8 mouse cellular contexts compared by ENCODE assay signal in the genomic region with DNA sequence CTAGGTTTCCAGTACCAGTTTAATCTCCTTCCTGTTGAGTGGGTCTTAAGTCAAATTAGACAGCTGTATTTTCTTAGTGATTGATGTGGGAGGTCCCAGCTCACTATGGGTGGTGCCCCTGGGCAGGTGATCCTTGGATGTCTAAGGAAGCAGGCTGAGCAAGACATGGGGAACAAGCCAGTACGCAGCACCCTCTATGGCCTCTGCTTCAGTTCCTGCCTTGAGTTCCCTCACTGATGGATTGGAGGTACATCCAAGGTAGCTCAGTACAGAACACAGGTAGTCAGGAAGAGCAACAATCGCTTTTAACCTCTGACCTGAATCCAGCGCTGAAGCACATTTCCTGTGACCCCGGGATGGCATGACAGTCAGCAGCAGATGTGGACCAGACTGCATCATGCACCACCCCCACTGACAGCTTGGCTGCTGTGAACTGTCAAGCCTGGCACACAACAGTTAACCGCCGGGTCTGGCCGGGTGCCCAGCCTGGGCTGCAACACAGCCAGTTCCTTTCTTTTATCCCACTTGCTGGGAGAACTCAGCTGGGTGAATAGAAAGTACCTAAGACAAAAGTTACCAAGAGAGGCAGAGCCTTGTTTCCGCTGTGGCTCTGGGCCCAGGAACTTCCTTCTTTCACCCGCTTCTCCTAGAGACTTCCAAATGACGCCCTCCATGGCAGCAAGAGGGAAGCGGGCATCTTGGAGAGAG. TPM values are rescaled to one million over a fixed set of nuclear protein-coding genes. Genes with fewer than 3 reads are reported as not detected.
DNase-seq lines count a peak whose midpoint lies in the region; ATAC-seq lines count a peak whose summit lies in the region.

A gene (plus strand): TSS at position 652 of the 708 bp plus-strand sequence.

- H3K4me3 ChIP-seq in heart, embryonic 11.5 days (ENCODE audit: low read depth, low read length) = no peak within 1 kb of the TSS

- H3K27me3 ChIP-seq in heart, embryonic 11.5 days (ENCODE audit: control insufficient read depth, insufficient read depth, low read length) = no peaks in the 10 kb centered on the region

- no peak within 1 kb of the TSS for H3K4me2 ChIP-seq in heart, embryonic 11.5 days

- no peaks in the 10 kb centered on the region for H3K9me3 ChIP-seq in heart, embryonic 11.5 days (replicated peaks; ENCODE audit: control insufficient read depth, low read length)

- ATAC-seq in heart, embryonic 11.5 days (replicated peaks; ENCODE audit: insufficient number of reproducible peaks, low FRiP score, low TSS enrichment) = no peak

- H3K36me3 ChIP-seq in heart, embryonic 11.5 days (ENCODE audit: control insufficient read depth, insufficient read depth, low read length) = no peaks in the 10 kb centered on the region

- peak; percentile 65 to 77 for DNase-seq in urinary bladder, postnatal 4 days (ENCODE audit: low spot score in 2 of 2)
- DNase-seq in urinary bladder, postnatal 10 days (ENCODE audit: low spot score) = no peak
- peak; percentile 81 to 94 for DNase-seq in cerebellum, postnatal 4 days (ENCODE audit: low spot score in 2 of 2)
- peak; percentile 86 to 93 for DNase-seq in layer of hippocampus, adult 18-20 months (ENCODE audit: low spot score in 2 of 2)
- DNase-seq in lung, postnatal 25 days (ENCODE audit: low spot score) = peak; percentile 48
- peak; percentile 90 for DNase-seq in right cerebral cortex, postnatal 4 days
- no peak for DNase-seq in B cell, adult 2 months

- H3K4me1 ChIP-seq in heart, embryonic 11.5 days (ENCODE audit: control insufficient read depth, insufficient read depth, low read length) = peaks cover 4% of the 10 kb centered on the region; the same call in 1 of the 2 replicates

- H3K27ac ChIP-seq in heart, embryonic 11.5 days (ENCODE audit: low read depth, low read length) = no peak within 1 kb of the TSS

- 54% methylated on average over 11 of the region's 11 CpGs for WGBS in heart, embryonic 11.5 days (ENCODE audit: insufficient replicate concordance)

- 0 out of 2 replicates have a peak within 1 kb of the TSS, but pooled peaks have one; percentile 5 for H3K9ac ChIP-seq in heart, embryonic 11.5 days (ENCODE audit: low read depth, low read length)

RNA-seq across cellular contexts. Expression of the gene that starts here (rescaled TPM):
- 0.07 and 0.10 TPM in 2 replicates for polyA plus RNA-seq in heart, embryonic 11.5 days (2014; fragmentation: Nextera tagmentation; extraction: Ambion mirVana)
- 10 to 100 TPM; 46.6 to 49.0 TPM for total RNA-seq in layer of hippocampus, adult 18-20 months (2021)

Comparison
In these comparisons a context has a peak if more than half of its experiments do, and no peak if none do; other contexts are left out.
1. DNase-seq: peak in urinary bladder, postnatal 4 days (2 of 2), cerebellum, postnatal 4 days (2 of 2), layer of hippocampus, adult 18-20 months (2 of 2), lung, postnatal 25 days (single experiment) and right cerebral cortex, postnatal 4 days (single experiment); none in urinary bladder, postnatal 10 days (single experiment) and B cell, adult 2 months (0 of 2).